Mouse (Mus musculus): ENCODE measurements at regions not wholly inside any gene's neighbourhood (a gene's known extent, or its start where the extent isn't known, plus 50 kb on each side); places are given as distances from the start of the nearest gene placed in this dataset.

DNA sequence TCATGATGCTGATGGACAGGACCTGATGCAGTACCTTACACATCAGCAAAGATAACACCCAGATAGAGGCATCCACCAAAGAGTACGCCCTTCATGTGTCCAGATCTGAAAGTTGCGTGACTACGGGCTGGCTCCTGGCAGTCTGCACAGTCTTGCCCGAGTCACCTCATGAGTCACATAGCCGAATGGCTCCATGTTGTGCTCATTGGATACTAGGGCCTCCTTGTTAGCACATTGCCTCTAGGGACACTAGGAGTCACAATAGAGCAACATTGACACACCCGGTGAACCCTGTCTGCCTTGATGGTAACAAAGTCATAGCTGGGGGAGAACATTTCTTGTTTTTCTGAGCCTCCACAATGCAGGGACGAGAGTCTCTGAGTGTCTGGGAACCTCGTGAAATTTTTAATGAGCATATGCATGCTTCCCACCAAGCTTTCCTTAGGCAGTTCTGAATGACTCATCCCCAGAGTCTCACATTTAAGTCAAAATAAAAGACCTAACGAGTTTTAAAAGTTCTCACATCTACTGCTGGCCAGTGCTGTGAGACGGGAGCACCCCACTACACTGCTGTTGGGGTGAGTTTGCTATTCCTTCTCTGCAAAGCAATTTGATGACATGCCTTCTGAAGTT lies 297.5 kb downstream of the Insig2 start:
- TF ChIP-seq CTCF (IDR thresholded peaks at IDR 0.05; ENCODE audit: borderline replicate concordance, extremely low read depth, insufficient read depth, insufficient read length) (no peak), POLR2A (IDR thresholded peaks at IDR 0.05; ENCODE audit: borderline replicate concordance, extremely low read depth, insufficient read depth, insufficient read length, poor library complexity, severe bottlenecking) (no peak)
